In the genomic region with DNA sequence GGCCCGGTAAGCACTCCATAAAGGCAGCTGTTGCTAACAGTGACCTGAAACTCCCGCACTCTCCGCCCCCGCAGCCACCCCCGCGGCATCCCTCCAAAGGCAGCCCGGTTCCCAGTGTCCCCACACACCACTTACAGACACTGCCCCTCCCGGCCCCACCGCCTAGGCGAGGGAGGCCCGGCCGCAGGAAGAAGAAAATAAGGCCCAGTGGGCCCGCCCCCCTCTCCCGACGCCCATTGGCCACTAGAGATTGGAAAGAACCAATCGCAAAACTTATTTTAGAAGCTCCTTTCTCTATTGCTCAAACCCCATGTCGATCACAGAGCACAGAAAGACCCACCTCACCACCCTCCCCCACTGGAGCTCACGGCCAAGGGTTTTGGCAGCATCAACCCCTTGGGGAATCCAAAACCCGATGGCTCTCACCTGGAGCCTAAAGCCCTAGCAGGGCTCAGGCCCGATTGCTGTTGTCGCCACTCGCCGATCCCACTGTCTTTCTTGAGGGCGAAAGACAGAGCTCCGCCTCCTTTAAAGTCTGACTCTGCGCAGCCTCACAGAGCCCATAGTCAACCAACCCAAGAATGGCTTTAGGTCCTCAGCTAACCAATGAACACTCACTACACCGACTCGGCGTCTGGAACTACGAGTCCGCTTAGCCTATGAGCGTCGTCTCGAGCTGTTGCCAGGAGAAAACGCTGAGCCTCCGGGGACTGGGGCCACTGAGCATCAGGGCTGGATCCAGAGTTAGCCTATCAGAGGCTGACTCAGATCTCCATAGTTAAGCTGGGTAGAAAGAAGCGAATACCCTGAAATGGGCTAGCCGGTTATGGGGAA, we compare ENCODE assay signal across 8 mouse cellular contexts. TPM values are rescaled to one million over a fixed set of nuclear protein-coding genes. Genes with fewer than 3 reads are reported as not detected.
A peak's percentile ranks its signal among the peaks of the same experiment; 100 is the strongest.
DNase-seq lines count a peak whose midpoint lies in the region; ATAC-seq lines count a peak whose summit lies in the region.

A gene (minus strand): TSS at position 577 of the 834 bp plus-strand sequence.

- H3K36me3 ChIP-seq in hindbrain, embryonic 14.5 days (replicated peaks; ENCODE audit: control insufficient read depth, insufficient read depth) = peaks cover 28% of the 10 kb centered on the region

- DNase-seq in R1 (ENCODE audit: low read depth, low spot score) = peak; percentile 100
- peak; percentile 93 to 95 for DNase-seq in cerebellum, postnatal 25 days
- peak; percentile 80 to 86 for DNase-seq in frontal cortex, postnatal 25 days (ENCODE audit: low spot score in 2 of 2)
- DNase-seq in hindbrain, embryonic 14.5 days (ENCODE audit: low spot score) = peak; percentile 97
- DNase-seq in layer of hippocampus, postnatal 36 days = peak; percentile 92 to 93
- peak; percentile 98 for DNase-seq in lung, postnatal 36 days
- DNase-seq in retina, postnatal 1 day = peak; percentile 99
- peak; percentile 83 to 91 for DNase-seq in urinary bladder, adult 18-20 months (ENCODE audit: low spot score in 2 of 2)

- peaks cover 12% of the 10 kb centered on the region for H3K4me1 ChIP-seq in hindbrain, embryonic 14.5 days (replicated peaks; ENCODE audit: control insufficient read depth, insufficient read depth, low read length)

- under 1% methylated on average over 38 of the region's 38 CpGs for WGBS in hindbrain, embryonic 14.5 days

- peak within 1 kb of the TSS; percentile 57 for H3K4me3 ChIP-seq in hindbrain, embryonic 14.5 days (replicated peaks; ENCODE audit: low read length)

- H3K27me3 ChIP-seq in hindbrain, embryonic 14.5 days (ENCODE audit: control insufficient read depth, insufficient read depth, low read length) = no peaks in the 10 kb centered on the region

- H3K4me2 ChIP-seq in hindbrain, embryonic 14.5 days (replicated peaks) = peak within 1 kb of the TSS; percentile 71

- H3K9ac ChIP-seq in hindbrain, embryonic 14.5 days = peak within 1 kb of the TSS; percentile 77

- H3K27ac ChIP-seq in hindbrain, embryonic 14.5 days = peak within 1 kb of the TSS; percentile 85

- peak; percentile 100 for ATAC-seq in hindbrain, embryonic 14.5 days (ENCODE audit: low FRiP score)

- no peaks in the 10 kb centered on the region for H3K9me3 ChIP-seq in hindbrain, embryonic 14.5 days (ENCODE audit: control insufficient read depth, low read length)

RNA-seq across cellular contexts. Expression of the gene that starts here (rescaled TPM):
- polyA plus RNA-seq in hindbrain, embryonic 14.5 days (2014; fragmentation: Nextera tagmentation; extraction: Ambion mirVana) = 52.8 and 53.7 TPM in 2 replicates
- 10 to 100 TPM; 47.0 to 55.4 TPM for total RNA-seq in layer of hippocampus, postnatal 36 days (2021)

Comparison
In these comparisons a context has a peak if more than half of its experiments do, and no peak if none do; other contexts are left out.
1. Peak in every context shown above with its lines: DNase-seq, ATAC-seq, H3K4me3 ChIP-seq and H3K27ac ChIP-seq.